Mouse (Mus musculus) ovary, postnatal 10 days (tissue): ENCODE results near the gene Nlrp10.

Experiments used
- DNase-seq: peaks from one replicate; pipeline ENCODE4 v3.0.0; 2022; ENCODE audit warnings: low spot score

The Nlrp10 gene

GRCm38 (mm10) chr7:108929726-108930393, at the start of gene Nlrp10:
Gene Nlrp10 (minus strand): TSS chr7:108930178.
- DNase-seq: no peak

- DNase-seq: no peak
Measured at GRCm38 (mm10) chr7:108972273-108972672, 42.3 kb upstream of the Nlrp10 start.

GRCm38 (mm10) chr7:108968201-108968600, 38.2 kb upstream of the Nlrp10 start:
- DNase-seq: no peak

- DNase-seq: no peak
Measured at GRCm38 (mm10) chr7:108966742-108967362, 36.9 kb upstream of the Nlrp10 start.

- no peak for DNase-seq
Measured at GRCm38 (mm10) chr7:108965968-108966367, 36.0 kb upstream of the Nlrp10 start.

GRCm38 (mm10) chr7:108957734-108958133, 27.8 kb upstream of the Nlrp10 start:
- DNase-seq: no peak

GRCm38 (mm10) chr7:108954185-108954584, 24.2 kb upstream of the Nlrp10 start:
- no peak for DNase-seq

GRCm38 (mm10) chr7:108952801-108953200, 22.8 kb upstream of the Nlrp10 start:
- no peak for DNase-seq

- peak; percentile 9 for DNase-seq
Measured at GRCm38 (mm10) chr7:108950762-108951331, 20.9 kb upstream of the Nlrp10 start.

- DNase-seq: peak; percentile 7
Measured at GRCm38 (mm10) chr7:108950312-108950761, 20.4 kb upstream of the Nlrp10 start, which contains the start of gene Tub. Gene Tub (plus strand): TSS chr7:108950338.

- DNase-seq: no peak
Measured at GRCm38 (mm10) chr7:108949301-108949700, 19.3 kb upstream of the Nlrp10 start.

GRCm38 (mm10) chr7:108948611-108949010, 18.6 kb upstream of the Nlrp10 start:
- DNase-seq: no peak

- DNase-seq: no peak
Measured at GRCm38 (mm10) chr7:108944002-108944401, 14.0 kb upstream of the Nlrp10 start.

GRCm38 (mm10) chr7:108941466-108941865, 11.5 kb upstream of the Nlrp10 start:
- DNase-seq: no peak

- no peak for DNase-seq
Measured at GRCm38 (mm10) chr7:108936591-108936990, 6.6 kb upstream of the Nlrp10 start.

- DNase-seq: no peak
Measured at GRCm38 (mm10) chr7:108935411-108935810, 5.4 kb upstream of the Nlrp10 start.

- DNase-seq: no peak
Measured at GRCm38 (mm10) chr7:108934836-108935235, 4.9 kb upstream of the Nlrp10 start.

- DNase-seq: peak; percentile 60
Measured at GRCm38 (mm10) chr7:108933794-108934731, 4.1 kb upstream of the Nlrp10 start, which contains the start of gene Eif3f. Gene Eif3f (plus strand): TSS chr7:108934417.

GRCm38 (mm10) chr7:108928280-108929188, 1.4 kb downstream of the Nlrp10 start:
- no peak for DNase-seq

- DNase-seq: no peak
Measured at GRCm38 (mm10) chr7:108927043-108927442, 2.9 kb downstream of the Nlrp10 start.

- no peak for DNase-seq
Measured at GRCm38 (mm10) chr7:108903969-108904368, 26.0 kb downstream of the Nlrp10 start.
